Mouse (Mus musculus): ENCODE data around the gene Flnc.
A peak's percentile ranks its signal among the peaks of the same experiment; 100 is the strongest.

Gene Flnc

DNA sequence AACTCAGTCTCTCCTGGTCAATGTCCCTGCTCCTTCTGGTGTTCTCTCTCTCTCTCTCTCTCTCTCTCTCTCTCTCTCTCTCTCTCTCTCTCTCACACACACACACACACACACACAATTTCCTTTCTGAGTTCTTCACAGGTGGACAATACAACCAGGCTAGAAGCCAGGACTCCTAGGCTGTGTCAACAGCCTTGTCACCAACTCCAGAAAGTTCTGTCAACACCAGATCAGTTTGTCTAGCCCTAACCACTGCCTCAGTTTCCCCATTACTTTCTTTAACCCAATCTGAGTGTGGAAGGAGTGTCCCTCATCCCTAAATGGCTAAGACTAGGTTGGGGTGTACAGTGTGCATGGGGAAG is 399 bp upstream of the Flnc start:
- DNase-seq, result no peak

GRCm38 (mm10) chr6:29433804-29434795 is 1.0 kb downstream of the Flnc start:
- no peak for DNase-seq

- no peak for DNase-seq
Measured at GRCm38 (mm10) chr6:29434911-29435691, 2.0 kb downstream of the Flnc start.

DNA sequence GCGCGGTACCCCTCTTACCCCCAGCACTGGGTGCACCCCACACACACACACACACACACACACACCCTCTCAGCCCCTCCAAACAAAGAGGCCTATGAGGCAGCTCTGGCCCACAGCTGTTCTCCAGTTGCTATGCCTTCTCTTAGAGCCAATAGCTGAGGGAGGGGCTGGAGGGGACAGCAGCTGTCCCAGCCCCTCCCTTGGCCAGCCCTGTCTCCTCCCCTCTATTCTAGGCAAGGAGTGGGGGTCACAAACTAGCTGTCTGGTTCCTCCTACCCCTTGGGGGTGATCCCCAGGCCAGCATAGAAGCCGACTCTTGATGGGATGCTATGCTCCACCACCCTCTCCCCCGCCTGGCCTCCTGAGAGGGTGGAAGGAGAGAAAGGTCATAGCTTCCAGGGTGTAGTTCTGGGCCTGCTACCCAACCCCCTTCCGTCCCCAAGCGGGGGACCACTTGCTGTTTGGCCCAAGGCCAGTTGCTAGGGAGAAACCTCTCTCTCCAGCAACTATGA is 2.9 kb downstream of the Flnc start:
- DNase-seq, result peak; percentile 80

DNA sequence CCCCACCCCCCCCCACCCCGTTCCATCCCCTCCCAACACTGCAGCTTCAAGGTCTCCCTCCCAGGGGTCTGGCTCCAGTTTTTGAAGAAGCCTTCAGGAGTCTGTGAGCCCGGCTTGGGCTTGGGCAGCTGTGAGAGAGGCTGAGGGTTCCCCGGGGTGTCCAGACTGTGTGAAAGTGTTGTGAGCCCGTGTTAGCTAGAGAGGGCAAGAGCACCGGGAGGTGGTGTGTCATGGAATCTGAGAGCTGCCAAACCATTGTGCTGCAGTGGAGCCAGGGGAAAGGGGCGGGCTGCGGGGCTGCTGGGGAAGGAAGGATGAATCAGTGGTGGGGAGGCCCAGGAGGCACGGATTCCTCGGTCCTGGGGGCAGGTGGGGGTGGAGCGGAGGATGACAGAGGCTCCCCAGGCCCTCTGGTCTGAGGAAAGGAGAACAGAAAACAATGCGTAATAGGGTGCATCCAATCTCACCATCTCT is 3.4 kb downstream of the Flnc start:
- peak; percentile 60 for DNase-seq

DNA sequence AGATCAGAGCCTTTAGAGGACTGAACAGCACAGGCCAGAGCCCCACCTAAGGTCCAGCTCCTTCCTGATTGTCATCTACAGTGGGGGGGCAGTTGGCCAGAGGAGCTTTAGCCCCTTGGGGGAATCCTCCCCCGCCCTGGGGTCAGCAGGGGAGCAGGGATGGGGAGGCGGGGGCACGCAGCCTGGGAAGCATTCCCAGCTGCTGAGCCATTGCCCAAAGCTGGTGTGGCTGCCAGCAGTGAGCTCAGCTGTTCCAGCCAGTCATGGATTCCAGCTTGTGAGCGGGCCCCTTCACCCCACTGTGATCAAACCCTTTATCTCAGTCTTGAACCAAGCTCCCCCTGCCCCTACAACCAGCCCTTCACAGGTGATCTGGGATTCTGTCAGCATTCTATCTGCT is 6.2 kb downstream of the Flnc start:
- no peak for DNase-seq

DNA sequence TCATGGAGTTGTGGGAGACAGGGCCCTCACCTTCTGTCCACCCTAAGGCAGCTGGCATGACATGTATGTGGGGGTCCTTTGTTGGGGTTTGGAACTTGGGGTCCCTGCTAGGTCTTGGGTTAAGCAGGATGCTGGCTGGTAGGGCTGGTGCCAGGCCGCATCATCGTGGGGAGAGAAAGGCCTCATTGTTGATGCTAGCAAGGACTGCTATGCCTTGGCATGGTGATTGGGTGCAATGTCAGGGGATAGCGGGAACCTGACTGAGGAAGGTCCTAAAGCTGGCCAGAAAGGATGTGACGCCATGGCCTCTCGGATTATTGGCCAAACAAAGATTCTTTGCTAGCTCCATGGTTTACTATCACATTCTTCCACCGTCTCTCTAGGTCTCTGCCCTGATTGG is 6.7 kb downstream of the Flnc start:
- DNase-seq, result peak; percentile 52

GRCm38 (mm10) chr6:29444773-29445172 is 11.7 kb downstream of the Flnc start:
- no peak for DNase-seq

GRCm38 (mm10) chr6:29445354-29445753 is 12.3 kb downstream of the Flnc start:
- DNase-seq, result no peak

DNA sequence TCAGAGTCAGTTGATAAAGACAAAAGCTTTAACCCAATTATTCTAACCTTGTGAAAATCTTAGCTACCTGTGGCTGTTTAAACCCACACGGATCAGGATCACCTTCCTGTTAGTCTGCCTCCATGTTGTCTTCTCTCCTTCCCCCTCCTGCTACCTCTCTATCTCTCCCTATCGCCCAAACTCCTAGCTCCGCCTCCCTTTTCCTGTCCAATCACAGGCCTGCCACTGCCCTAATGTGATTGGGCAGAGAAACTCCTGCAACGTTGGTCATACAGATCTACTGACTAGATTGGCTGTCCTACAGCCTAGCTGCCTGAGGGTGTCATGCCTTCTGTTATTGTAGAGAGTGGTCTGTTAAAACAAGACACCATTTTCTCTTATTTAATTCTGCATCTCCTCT is 16.8 kb downstream of the Flnc start:
- no peak for DNase-seq

GRCm38 (mm10) chr6:29450667-29451066 is 17.6 kb downstream of the Flnc start:
- DNase-seq, result no peak

GRCm38 (mm10) chr6:29461502-29461901 is 28.4 kb downstream of the Flnc start:
- DNase-seq, result no peak

DNA sequence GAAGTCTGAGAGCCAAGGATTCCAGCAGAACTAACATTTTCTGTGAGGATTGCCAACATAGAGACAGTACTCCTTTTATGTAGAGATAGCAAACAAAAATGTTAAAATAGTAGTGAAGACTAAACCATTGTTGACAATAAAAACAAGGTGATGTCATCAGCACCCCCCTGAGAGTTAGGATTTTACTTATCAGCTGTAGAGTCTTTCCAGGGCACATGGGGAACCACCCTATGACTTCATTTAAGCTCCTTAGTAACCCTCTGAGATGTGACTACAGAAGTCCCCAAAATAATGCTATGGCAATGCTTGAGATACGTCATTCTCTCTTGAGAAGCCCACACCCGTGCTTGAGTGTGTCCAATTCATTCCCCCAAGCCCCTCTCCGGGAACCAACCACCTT is 30.3 kb downstream of the Flnc start:
- DNase-seq, result no peak

DNA sequence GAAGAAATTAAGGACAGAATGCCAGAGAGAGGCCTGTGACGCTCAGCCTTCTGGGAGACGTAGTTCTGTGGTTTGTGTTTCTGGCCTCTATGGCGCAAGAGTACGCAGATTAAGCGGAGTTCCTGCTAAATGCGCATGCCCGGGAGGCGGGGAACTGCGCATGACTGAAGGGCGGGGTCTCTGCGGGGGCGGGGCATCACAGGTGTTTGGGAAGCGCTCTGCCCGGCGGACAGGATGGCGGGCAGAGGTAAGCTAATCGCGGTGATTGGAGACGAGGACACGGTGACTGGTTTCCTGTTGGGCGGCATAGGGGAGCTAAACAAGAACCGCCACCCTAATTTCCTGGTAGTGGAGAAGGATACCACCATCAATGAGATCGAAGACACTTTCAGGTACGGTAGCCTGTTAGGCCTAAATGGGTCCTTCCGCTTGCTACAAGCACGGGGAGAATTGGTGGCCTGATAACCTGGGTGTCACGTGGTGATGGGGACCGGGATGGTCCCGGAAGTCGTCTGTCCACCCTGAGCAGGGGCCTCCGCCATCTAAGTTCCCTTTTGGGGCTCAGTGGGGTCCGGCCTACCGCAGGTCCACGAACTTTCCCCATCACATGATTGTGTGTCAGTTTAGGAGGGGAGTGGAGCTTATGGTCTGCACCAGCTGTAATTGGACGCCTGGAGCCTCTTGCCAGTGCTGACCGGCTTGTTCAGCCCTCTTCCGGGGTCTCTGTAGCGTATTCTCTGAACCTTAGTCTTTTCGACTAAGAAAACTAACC is 34.7 kb downstream of the Flnc start, which contains the start of gene Atp6v1f:
Gene Atp6v1f (plus strand): TSS at position 136 of the 772 bp plus-strand sequence.
- DNase-seq, result peak; percentile 93

DNA sequence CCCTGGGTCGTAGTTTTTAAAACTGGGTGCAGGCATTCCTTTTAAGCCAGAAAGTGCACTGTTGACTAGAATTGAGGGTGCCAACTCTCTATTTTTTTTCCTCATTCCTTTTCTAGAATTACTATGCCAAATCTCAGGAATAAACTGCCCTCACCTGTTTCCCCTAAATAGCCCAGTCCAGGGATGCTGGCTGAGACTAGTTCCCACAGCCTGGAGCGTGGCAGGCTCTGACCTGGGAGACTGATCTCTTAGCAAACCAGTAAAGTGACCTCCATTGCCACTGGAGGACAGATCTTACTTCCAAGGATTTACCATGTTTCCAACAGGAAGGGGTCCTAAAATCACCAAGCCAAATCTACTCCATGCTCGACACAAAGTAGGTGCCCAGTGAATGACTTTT is 35.8 kb downstream of the Flnc start:
- no peak for DNase-seq

GRCm38 (mm10) chr6:29471137-29471536 is 38.1 kb downstream of the Flnc start, which contains the start of gene Atp6v1fnb:
Gene Atp6v1fnb (plus strand): TSS chr6:29471437.
- DNase-seq, result no peak

DNA sequence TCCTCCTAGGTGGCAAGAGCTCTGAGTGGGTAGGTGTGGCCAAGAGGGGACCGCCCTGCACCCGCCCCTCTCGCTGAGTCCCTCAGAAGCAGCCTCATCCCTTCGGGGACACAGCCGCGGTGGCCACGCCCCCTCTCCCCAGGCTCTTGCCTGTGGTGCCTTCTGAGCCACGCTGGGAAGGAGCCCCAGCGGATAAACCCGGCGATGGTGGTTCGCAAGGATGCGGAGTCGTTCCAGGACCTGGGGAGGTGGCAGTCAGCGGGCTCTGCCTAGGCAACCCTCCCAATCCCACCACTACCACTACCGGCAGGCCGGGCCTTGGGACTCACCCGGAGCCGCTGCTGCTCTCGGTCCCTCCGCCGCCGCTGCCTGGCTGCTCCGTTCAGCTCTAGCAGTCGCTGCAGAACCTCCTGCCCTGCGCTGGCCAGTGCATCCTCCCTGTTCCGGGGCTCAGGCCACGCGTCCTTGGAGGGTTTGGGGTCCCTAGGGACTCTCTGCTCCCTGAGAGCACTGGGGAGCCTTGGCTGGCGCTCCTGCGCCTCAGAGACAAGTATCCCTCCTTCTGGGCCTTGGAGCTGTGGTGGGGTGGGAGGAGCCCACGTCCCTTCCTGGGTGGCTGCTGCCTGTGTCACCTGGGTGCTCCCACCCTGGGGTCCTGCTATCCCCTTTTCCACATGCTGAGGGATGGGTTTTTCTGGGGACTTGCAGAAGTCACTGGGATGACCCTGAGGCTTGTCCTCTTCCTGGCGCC is 41.1 kb downstream of the Flnc start:
- DNase-seq, result peak; percentile 84

DNA sequence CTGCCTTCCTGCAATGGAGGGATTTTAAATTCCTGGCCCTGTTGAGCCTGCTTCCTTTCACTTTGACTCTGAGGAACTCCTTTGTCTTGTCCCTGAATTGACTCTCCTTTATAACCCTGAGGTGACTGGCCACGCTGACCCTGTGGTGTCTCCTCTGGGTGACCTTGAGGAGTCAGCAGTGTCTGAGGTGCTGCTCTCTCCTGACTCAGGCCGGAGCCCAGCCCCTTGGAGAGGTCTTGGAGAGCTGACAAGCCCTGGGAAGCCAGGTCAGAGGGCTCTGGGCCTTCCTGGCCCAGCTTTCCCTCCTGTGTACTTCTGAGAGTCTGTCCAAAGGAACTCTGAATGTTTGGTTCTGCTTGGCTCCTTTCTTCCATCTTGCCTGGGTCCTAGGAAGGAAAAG is 41.7 kb downstream of the Flnc start:
- no peak for DNase-seq

DNA sequence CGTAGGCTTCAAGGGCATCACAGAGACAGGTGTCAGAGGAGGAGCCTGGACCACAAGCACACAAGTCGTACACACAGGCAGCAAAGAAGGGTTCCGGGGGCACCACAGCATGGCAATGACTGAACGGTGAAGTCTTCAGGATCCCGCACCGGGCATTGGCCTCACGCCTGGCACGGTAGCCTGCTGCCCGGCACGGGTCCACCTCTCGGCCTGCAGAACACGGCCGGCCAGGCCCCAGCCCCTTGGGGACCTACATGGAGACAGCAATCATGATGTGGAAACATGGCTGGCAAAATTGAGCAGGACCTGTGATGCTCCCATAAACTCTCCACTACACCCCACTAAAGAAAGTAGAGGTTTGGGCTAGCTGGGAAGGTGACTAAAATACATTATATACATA is 49.6 kb downstream of the Flnc start:
- no peak for DNase-seq

- no peak for DNase-seq
Measured at GRCm38 (mm10) chr6:29484716-29485559, 51.9 kb downstream of the Flnc start.

- DNase-seq, result no peak
Measured at GRCm38 (mm10) chr6:29485951-29486350, 52.9 kb downstream of the Flnc start.

Data from layer of hippocampus, adult 9-11 months (tissue).